Mouse (Mus musculus): ENCODE data around the gene Hist1h2ak. TPM values are rescaled to one million over a fixed set of nuclear protein-coding genes. Genes with fewer than 3 reads are reported as not detected.
A peak's percentile ranks its signal among the peaks of the same experiment; 100 is the strongest.

Hist1h2ak gene
- total and polyA plus RNA-seq, 3 experiments, result 6.2 to 1,125 (median 16.6) TPM

DNA sequence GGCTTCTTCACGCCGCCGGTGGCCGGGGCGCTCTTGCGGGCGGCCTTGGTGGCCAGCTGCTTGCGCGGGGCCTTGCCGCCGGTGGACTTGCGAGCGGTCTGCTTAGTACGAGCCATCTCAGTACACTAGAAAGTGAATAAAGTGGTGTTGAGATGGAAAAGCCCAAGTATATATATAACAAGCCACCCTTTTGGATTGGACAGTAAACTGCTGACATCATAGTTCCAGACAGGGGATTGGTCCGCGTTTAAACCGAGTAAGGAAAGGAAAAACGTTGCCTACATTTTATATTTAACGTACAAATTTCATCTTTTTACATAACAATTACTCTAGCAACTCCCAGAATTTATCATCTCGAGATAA lies 29.6 kb upstream of the Hist1h2ak start, which contains the start of gene Hist1h3i:
Hist1h3i (minus strand) TSS at position 116 of the 363 bp plus-strand sequence.
- TF ChIP-seq POLR2A (IDR thresholded peaks at IDR 0.05; ENCODE audit: low read depth, low read length) (peak; percentile 97), BHLHE40 (IDR thresholded peaks at IDR 0.05; ENCODE audit: low read depth, low read length) (no peak), ZNF384 (IDR thresholded peaks at IDR 0.05; ENCODE audit: low read depth, low read length) (no peak), ELF1 (IDR thresholded peaks at IDR 0.05; ENCODE audit: low read depth, low read length) (no peak), MEF2A (IDR thresholded peaks at IDR 0.05; ENCODE audit: borderline replicate concordance, low read depth, low read length) (no peak), PAX5 (IDR thresholded peaks at IDR 0.05; ENCODE audit: low read length) (no peak), GABPA (IDR thresholded peaks at IDR 0.05; ENCODE audit: insufficient replicate concordance, low read depth, low read length) (no peak), TBP (conservative IDR thresholded peaks at IDR 0.05; ENCODE audit: low read depth, low read length) (peak; percentile 99), USF1 (IDR thresholded peaks at IDR 0.05; ENCODE audit: low read depth, low read length) (no peak), NELFE (IDR thresholded peaks at IDR 0.05; ENCODE audit: low read depth, low read length) (peak; percentile 99), ZC3H11A (IDR thresholded peaks at IDR 0.05; ENCODE audit: low read depth, low read length) (no peak), MAX (IDR thresholded peaks at IDR 0.05; ENCODE audit: low read length) (no peak), UBTF (IDR thresholded peaks at IDR 0.05; ENCODE audit: low read depth, low read length) (0 out of 2 replicates have a peak, but pooled peaks have one; percentile 72), MAZ (IDR thresholded peaks at IDR 0.05; ENCODE audit: low read depth, low read length) (no peak), MXI1 (IDR thresholded peaks at IDR 0.05; ENCODE audit: low read depth, low read length) (no peak), IRF4 (IDR thresholded peaks at IDR 0.05; ENCODE audit: low read depth, low read length) (no peak), CHD1 (IDR thresholded peaks at IDR 0.05; ENCODE audit: low read depth, low read length) (peak; percentile 70; the same call in 1 of the 2 replicates), JUND (conservative IDR thresholded peaks at IDR 0.05; ENCODE audit: low read depth, low read length) (no peak), ETS1 (conservative IDR thresholded peaks at IDR 0.05; ENCODE audit: low read depth, low read length) (no peak), CTCF (conservative IDR thresholded peaks at IDR 0.05 in 1 of 2, IDR thresholded peaks at IDR 0.05 in 1 of 2; ENCODE audit: low read depth in 2 of 2, low read length in 2 of 2) (no peak), ZKSCAN1 (IDR thresholded peaks at IDR 0.05; ENCODE audit: borderline replicate concordance, low read depth, low read length) (no peak), NRF1 (IDR thresholded peaks at IDR 0.05; ENCODE audit: low read depth, low read length) (no peak), ZMIZ1 (IDR thresholded peaks at IDR 0.05; ENCODE audit: low read depth, low read length) (peak; percentile 99), SMC3 (IDR thresholded peaks at IDR 0.05; ENCODE audit: low read depth, low read length) (no peak), RCOR1 (conservative IDR thresholded peaks at IDR 0.05; ENCODE audit: low read depth, low read length) (no peak), RAD21 (IDR thresholded peaks at IDR 0.05; ENCODE audit: low read depth, low read length) (no peak), CHD2 (IDR thresholded peaks at IDR 0.05; ENCODE audit: low read length) (peak; percentile 79), POLR2AphosphoS2 (IDR thresholded peaks at IDR 0.05; ENCODE audit: low read depth, low read length) (peak; percentile 62), SIN3A (IDR thresholded peaks at IDR 0.05; ENCODE audit: low read length) (no peak), E2F4 (IDR thresholded peaks at IDR 0.05; ENCODE audit: insufficient replicate concordance, low read depth, low read length) (no peak), MAFK (IDR thresholded peaks at IDR 0.05; ENCODE audit: insufficient replicate concordance, low read length) (peak; percentile 62; the same call in 1 of the 2 replicates), MYC (IDR thresholded peaks at IDR 0.05; ENCODE audit: low read depth, low read length) (no peak), KAT2A (IDR thresholded peaks at IDR 0.05; ENCODE audit: insufficient replicate concordance, low read length) (no peak), HCFC1 (IDR thresholded peaks at IDR 0.05; ENCODE audit: low read depth, low read length) (peak; percentile 35), TCF12 (IDR thresholded peaks at IDR 0.05; ENCODE audit: low read depth, low read length) (peak; percentile 77), EP300 (IDR thresholded peaks at IDR 0.05; ENCODE audit: low read length) (no peak), JUN (IDR thresholded peaks at IDR 0.05; ENCODE audit: insufficient read depth, low read depth, low read length) (no peak), USF2 (conservative IDR thresholded peaks at IDR 0.05; ENCODE audit: low read depth, low read length) (no peak)

More for the DNA sequence above, 29.6 kb upstream of the Hist1h2ak start, which contains the start of gene Hist1h3i:
- Histone ChIP-seq H3K27me3 (replicated peaks) (no peaks in the 10 kb centered on the region), H3K4me3 (replicated peaks in 1 of 3; ENCODE audit: low read depth in 2 of 3, low read length in 2 of 3, poor library complexity in 1 of 3) (peak within 1 kb of the TSS; percentile 29 to 59 (median 43)), H3K9me3 (replicated peaks; ENCODE audit: low read length) (no peaks in the 10 kb centered on the region), H3K27ac (ENCODE audit: insufficient read depth, low read depth) (peak within 1 kb of the TSS; percentile 94), H3K4me1 (ENCODE audit: control insufficient read depth in 1 of 2, insufficient read depth in 2 of 2) (peaks cover 0 to 29% of the 10 kb centered on the region in 2 experiments; a peak in 3 of 4 replicates), H3K4me2 (ENCODE audit: insufficient read depth, low read depth, poor library complexity, severe bottlenecking) (peak within 1 kb of the TSS; percentile 72), H3K79me2 (replicated peaks; ENCODE audit: control insufficient read depth, extremely low read depth, insufficient read depth, poor library complexity, severe bottlenecking) (no peaks in the 10 kb centered on the region), H3K36me3 (replicated peaks in 1 of 2; ENCODE audit: control insufficient read depth in 1 of 2, insufficient read depth in 1 of 2, low read length in 1 of 2) (no peaks in the 10 kb centered on the region), H3K9ac (ENCODE audit: insufficient read depth, low read depth) (peak within 1 kb of the TSS; percentile 83)
- dilution Hi-C loops (cut with MboI; ENCODE audit: extremely low pct_ligation_motif_present, extremely low pct_unique_long_range_greater_than_20kb, low sequenced_read_pairs), result no loop called here
- in situ Hi-C loops (cut with MboI; ENCODE audit: low pct_ligation_motif_present, low pct_unique_long_range_greater_than_20kb, low sequenced_read_pairs), result no loop called here
- DNase-seq (ENCODE audit: extremely low read depth), result peak; percentile 92

All from CH12.LX (cell line).